Mouse (Mus musculus) MEL (cell line): ENCODE measurements around the gene Abhd16a.

Source experiments
- CTCF ChIP-seq, 3 experiments: IDR thresholded peaks in 2 of 3; conservative IDR thresholded peaks in 1 of 3; 2 replicates each; pipeline ENCODE4 v1.5.1; 2011 to 2012; ENCODE audit warnings: low read length in 3 of 3, low read depth in 2 of 3, mild to moderate bottlenecking in 2 of 3, improper control_type of control experiment in 1 of 3, inconsistent platforms in 1 of 3, mixed read lengths in 1 of 3, moderate library complexity in 1 of 3; ENCODE audit not compliant: control insufficient read depth in 1 of 3, insufficient read depth in 1 of 3, poor library complexity in 1 of 3, severe bottlenecking in 1 of 3
- E2F4 ChIP-seq: IDR thresholded peaks from 2 replicates; pipeline ENCODE4 v1.6.1; 2011; ENCODE audit warnings: low read depth, low read length, improper control_type of control experiment, borderline replicate concordance
- GATA1 ChIP-seq: IDR thresholded peaks from 2 replicates; pipeline ENCODE4 v1.6.1; 2011; ENCODE audit warnings: low read depth, low read length, improper control_type of control experiment
- MAX ChIP-seq: IDR thresholded peaks from 2 replicates; pipeline ENCODE4 v1.6.1; 2011; ENCODE audit warnings: low read length, improper control_type of control experiment
- UBTF ChIP-seq: IDR thresholded peaks from 2 replicates; pipeline ENCODE4 v1.6.1; 2012; ENCODE audit warnings: low read depth, mild to moderate bottlenecking, inconsistent platforms, low read length, improper control_type of control experiment, moderate library complexity, borderline replicate concordance; ENCODE audit not compliant: insufficient read depth
- USF1 ChIP-seq: IDR thresholded peaks from 2 replicates; pipeline ENCODE4 v1.6.1; 2014; ENCODE audit warnings: low read depth, mild to moderate bottlenecking, inconsistent platforms, low read length, improper control_type of control experiment, moderate library complexity
- USF2 ChIP-seq, 2 experiments: IDR thresholded peaks; 2 replicates each; pipeline ENCODE4 v1.6.1; 2011 to 2012; ENCODE audit warnings: improper control_type of control experiment in 2 of 2, low read length in 2 of 2, borderline replicate concordance in 1 of 2, inconsistent platforms in 1 of 2, low read depth in 1 of 2, mild to moderate bottlenecking in 1 of 2; ENCODE audit not compliant: insufficient read depth in 1 of 2

- TF ChIP-seq E2F4 (no peak), USF1 (no peak), GATA1 (no peak), MAX (no peak), CTCF (IDR thresholded peaks at IDR 0.05 in 2 of 3, conservative IDR thresholded peaks at IDR 0.05 in 1 of 3; ENCODE audit: control insufficient read depth in 1 of 3, insufficient read depth in 1 of 3, low read depth in 2 of 3, low read length in 3 of 3, poor library complexity in 1 of 3, severe bottlenecking in 1 of 3) (no peak), USF2 (IDR thresholded peaks at IDR 0.05; ENCODE audit: borderline replicate concordance in 1 of 2, insufficient read depth in 1 of 2, low read depth in 1 of 2, low read length in 2 of 2) (no peak), UBTF (no peak)
Observed at GRCm38 (mm10) chr17:35074097-35074496, 15.0 kb upstream of the Abhd16a start.
